Mouse (Mus musculus) C2C12 (cell line): ENCODE results near the gene Apc2.
A peak's percentile ranks its signal among the peaks of the same experiment; 100 is the strongest.

Source experiments
- CTCF ChIP-seq: IDR thresholded peaks from one replicate; pipeline ENCODE4 v1.5.1; 2011; ENCODE audit not compliant: control insufficient read depth, insufficient read depth, insufficient read length
- USF1 ChIP-seq: IDR thresholded peaks from one replicate; pipeline ENCODE4 v1.6.1; 2011; ENCODE audit warnings: low read depth, mild to moderate bottlenecking, control low read depth, moderate library complexity

DNA sequence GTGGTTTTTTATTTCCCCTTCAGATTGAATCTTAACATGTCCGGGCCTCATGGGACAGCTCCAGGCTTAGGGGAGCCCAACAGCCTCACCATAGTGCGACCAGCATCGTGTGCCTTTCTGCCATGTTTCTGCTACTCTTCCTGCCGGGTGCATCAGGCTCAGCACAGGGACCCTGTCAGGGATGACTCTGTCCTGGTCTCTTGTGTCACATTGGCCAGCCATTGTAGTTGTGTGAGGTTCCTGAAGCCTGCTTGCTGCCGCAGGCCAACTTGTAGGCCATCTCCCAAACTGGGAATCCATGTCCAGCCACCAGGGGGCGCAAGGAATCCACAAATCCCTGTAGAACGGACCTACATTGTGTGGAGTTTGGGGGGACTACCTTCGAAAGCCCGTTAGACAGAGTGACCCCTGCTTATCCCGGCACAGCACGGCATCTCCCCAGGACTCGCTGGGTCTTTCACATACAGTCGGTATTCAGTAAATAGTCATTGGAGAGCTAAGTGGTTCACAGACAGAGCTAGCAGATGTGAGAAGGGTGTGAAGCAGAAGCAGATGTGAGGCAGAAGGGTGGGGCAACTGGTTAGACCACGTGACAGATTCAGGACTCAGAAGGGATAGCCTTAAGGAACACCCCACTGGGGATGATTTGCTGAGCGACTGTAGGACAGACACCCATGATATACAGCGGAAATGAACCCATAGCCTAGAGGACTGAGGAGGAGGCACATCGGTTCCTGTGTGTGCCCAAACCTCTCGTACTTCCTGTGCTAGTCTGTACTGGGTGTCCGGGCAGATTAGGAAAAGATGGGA is 44.4 kb downstream of the Apc2 start:
- TF ChIP-seq CTCF (peak; percentile 77), USF1 (peak; percentile 87)
